Mouse (Mus musculus): ENCODE results near the gene Slc4a7. TPM values are rescaled to one million over a fixed set of nuclear protein-coding genes. Genes with fewer than 3 reads are reported as not detected.
A peak's percentile ranks its signal among the peaks of the same experiment; 100 is the strongest.

Gene Slc4a7
- 10 to 100 TPM; 13.3 to 13.5 TPM for total RNA-seq (2021)

- DNase-seq (ENCODE audit: low spot score) = no peak
- intact Hi-C loops (cut with DNase I) = loop anchor here (5.0 to 10.0 kb wide), 2 partner anchors 165 to 357 kb away; partner anchors contain the start of gene Il3ra
Measured at GRCm38 (mm10) chr14:14701710-14702329, at the start of gene Slc4a7. Gene Slc4a7 (plus strand): TSS chr14:14702279.

- intact Hi-C loops (cut with DNase I) = no loop called here
- no peak for DNase-seq (ENCODE audit: low spot score)
Measured at GRCm38 (mm10) chr14:14670597-14670996, 31.5 kb upstream of the Slc4a7 start.

GRCm38 (mm10) chr14:14681611-14682010 is 20.5 kb upstream of the Slc4a7 start:
- intact Hi-C loops (cut with DNase I) = no loop called here
- DNase-seq (ENCODE audit: low spot score) = no peak

GRCm38 (mm10) chr14:14684771-14685170 is 17.3 kb upstream of the Slc4a7 start:
- DNase-seq (ENCODE audit: low spot score) = no peak
- intact Hi-C loops (cut with DNase I) = no loop called here

- intact Hi-C loops (cut with DNase I) = no loop called here
- DNase-seq (ENCODE audit: low spot score) = no peak
Measured at GRCm38 (mm10) chr14:14686101-14686551, 16.0 kb upstream of the Slc4a7 start.

GRCm38 (mm10) chr14:14687258-14687890 is 14.7 kb upstream of the Slc4a7 start:
- intact Hi-C loops (cut with DNase I) = no loop called here
- no peak for DNase-seq (ENCODE audit: low spot score)

GRCm38 (mm10) chr14:14702399-14703345 is 593 bp downstream of the Slc4a7 start:
- intact Hi-C loops (cut with DNase I) = loop anchor here (5.0 to 10.0 kb wide), 2 partner anchors 165 to 358 kb away; partner anchors contain the start of gene Il3ra
- DNase-seq (ENCODE audit: low spot score) = peak; percentile 81

- peak; percentile 29 for DNase-seq (ENCODE audit: low spot score)
Measured at GRCm38 (mm10) chr14:14703346-14703871, 1.3 kb downstream of the Slc4a7 start.

GRCm38 (mm10) chr14:14704651-14705050 is 2.6 kb downstream of the Slc4a7 start:
- no peak for DNase-seq (ENCODE audit: low spot score)
- intact Hi-C loops (cut with DNase I) = loop anchor here (5.0 to 10.0 kb wide), 2 partner anchors 163 to 360 kb away; partner anchors contain the start of gene Il3ra

More at GRCm38 (mm10) chr14:14703346-14703871, 1.3 kb downstream of the Slc4a7 start:
- intact Hi-C loops (cut with DNase I) = loop anchor here (5.0 to 10.0 kb wide), 2 partner anchors 164 to 359 kb away; partner anchors contain the start of gene Il3ra

GRCm38 (mm10) chr14:14705126-14705525 is 3.0 kb downstream of the Slc4a7 start:
- intact Hi-C loops (cut with DNase I) = loop anchor here (10.0 kb wide), 1 partner anchor 360 kb away; the partner anchor contains the start of gene Il3ra
- DNase-seq (ENCODE audit: low spot score) = no peak

- intact Hi-C loops (cut with DNase I) = loop anchor here (10.0 kb wide), 1 partner anchor 362 kb away; the partner anchor contains the start of gene Il3ra
- DNase-seq (ENCODE audit: low spot score) = no peak
Measured at GRCm38 (mm10) chr14:14706381-14706780, 4.3 kb downstream of the Slc4a7 start.

GRCm38 (mm10) chr14:14707061-14707460 is 5.0 kb downstream of the Slc4a7 start:
- DNase-seq (ENCODE audit: low spot score) = no peak
- intact Hi-C loops (cut with DNase I) = loop anchor here (10.0 kb wide), 1 partner anchor 362 kb away; the partner anchor contains the start of gene Il3ra

- no peak for DNase-seq (ENCODE audit: low spot score)
- intact Hi-C loops (cut with DNase I) = loop anchor here (10.0 kb wide), 1 partner anchor 364 kb away; the partner anchor contains the start of gene Il3ra
Measured at GRCm38 (mm10) chr14:14709021-14709420, 6.9 kb downstream of the Slc4a7 start.

- DNase-seq (ENCODE audit: low spot score) = no peak
- intact Hi-C loops (cut with DNase I) = loop anchor here (1.0 to 10.0 kb wide), 2 partner anchors 149 to 271 kb away; no protein-coding TSS in a partner anchor
Measured at GRCm38 (mm10) chr14:14714130-14714529, 12.1 kb downstream of the Slc4a7 start.

- intact Hi-C loops (cut with DNase I) = loop anchor here (10.0 kb wide), 1 partner anchor 269 kb away; no protein-coding TSS in a partner anchor
Measured at GRCm38 (mm10) chr14:14715794-14716193, 13.7 kb downstream of the Slc4a7 start.

GRCm38 (mm10) chr14:14716843-14717242 is 14.8 kb downstream of the Slc4a7 start:
- intact Hi-C loops (cut with DNase I) = loop anchor here (10.0 kb wide), 1 partner anchor 268 kb away; no protein-coding TSS in a partner anchor
- DNase-seq (ENCODE audit: low spot score) = no peak

More at GRCm38 (mm10) chr14:14715794-14716193, 13.7 kb downstream of the Slc4a7 start:
- no peak for DNase-seq (ENCODE audit: low spot score)

- intact Hi-C loops (cut with DNase I) = loop anchor here (10.0 kb wide), 1 partner anchor 266 kb away; no protein-coding TSS in a partner anchor
- DNase-seq (ENCODE audit: low spot score) = no peak
Measured at GRCm38 (mm10) chr14:14718556-14718955, 16.5 kb downstream of the Slc4a7 start.

- intact Hi-C loops (cut with DNase I) = no loop called here
- no peak for DNase-seq (ENCODE audit: low spot score)
Measured at GRCm38 (mm10) chr14:14781169-14781568, 79.1 kb downstream of the Slc4a7 start.

- intact Hi-C loops (cut with DNase I) = no loop called here
- no peak for DNase-seq (ENCODE audit: low spot score)
Measured at GRCm38 (mm10) chr14:14784223-14784622, 82.1 kb downstream of the Slc4a7 start.

Data from heart, postnatal 25 days (tissue).